Mouse (Mus musculus): ENCODE measurements around the gene Yars.

Yars gene

DNA sequence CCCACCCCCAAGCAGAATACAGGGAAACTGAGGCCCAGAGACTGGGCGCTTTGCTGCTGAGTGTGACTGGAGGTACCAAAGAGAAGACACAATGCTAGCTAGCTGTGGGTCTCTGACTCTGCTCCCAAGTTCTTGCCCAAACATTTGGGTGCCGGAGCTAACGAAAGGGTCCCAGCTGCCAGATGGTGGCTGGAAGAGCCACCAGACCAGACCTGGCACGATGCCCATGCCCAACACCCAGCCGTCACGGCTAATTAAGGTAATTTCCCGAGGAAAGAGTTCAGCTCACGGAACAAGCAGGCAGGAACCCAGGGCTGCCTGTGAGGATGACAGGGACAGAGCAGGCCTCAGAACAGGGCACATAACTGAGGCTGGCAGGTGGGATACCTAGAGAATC lies 38.4 kb downstream of the Yars start:
- peak; percentile 91 for DNase-seq (ENCODE audit: low spot score)

- no peak for DNase-seq (ENCODE audit: low spot score)
Measured at GRCm38 (mm10) chr4:129230926-129231325, 41.4 kb downstream of the Yars start.

- DNase-seq (ENCODE audit: low spot score) = no peak
Measured at GRCm38 (mm10) chr4:129231594-129232450, 42.3 kb downstream of the Yars start.

- no peak for DNase-seq (ENCODE audit: low spot score)
Measured at GRCm38 (mm10) chr4:129232561-129233360, 43.2 kb downstream of the Yars start.

GRCm38 (mm10) chr4:129234488-129234887 lies 44.9 kb downstream of the Yars start:
- peak; percentile 50 for DNase-seq (ENCODE audit: low spot score)

GRCm38 (mm10) chr4:129235147-129235546 lies 45.6 kb downstream of the Yars start:
- DNase-seq (ENCODE audit: low spot score) = no peak

DNA sequence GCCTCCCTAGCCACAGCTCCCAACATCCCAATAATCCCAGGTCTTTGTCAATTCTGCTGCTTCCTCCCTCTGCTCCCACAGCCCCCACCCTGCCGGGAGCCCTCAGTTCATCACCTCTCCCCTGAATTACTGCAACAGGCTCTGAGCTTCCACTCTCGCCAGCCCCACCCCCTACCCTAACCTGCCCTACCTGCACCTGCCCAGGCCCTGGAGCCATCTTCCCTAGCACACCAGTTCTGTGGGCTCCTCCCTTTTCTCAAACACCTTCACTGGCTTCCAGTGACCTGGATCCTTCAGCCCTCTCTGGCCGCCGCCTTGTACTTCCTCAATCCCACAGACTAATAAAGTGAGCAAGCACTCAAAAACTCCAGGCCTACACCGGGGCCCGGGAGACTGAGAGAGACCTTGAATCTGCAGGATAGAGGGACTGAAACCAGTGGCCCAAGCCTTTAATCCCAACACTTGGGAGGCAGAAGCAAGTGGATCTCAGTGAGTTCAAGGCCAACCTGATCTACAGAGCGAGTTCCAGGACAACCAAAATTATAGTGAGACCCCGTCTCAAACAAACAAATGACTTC lies 46.8 kb downstream of the Yars start:
- DNase-seq (ENCODE audit: low spot score) = no peak

DNA sequence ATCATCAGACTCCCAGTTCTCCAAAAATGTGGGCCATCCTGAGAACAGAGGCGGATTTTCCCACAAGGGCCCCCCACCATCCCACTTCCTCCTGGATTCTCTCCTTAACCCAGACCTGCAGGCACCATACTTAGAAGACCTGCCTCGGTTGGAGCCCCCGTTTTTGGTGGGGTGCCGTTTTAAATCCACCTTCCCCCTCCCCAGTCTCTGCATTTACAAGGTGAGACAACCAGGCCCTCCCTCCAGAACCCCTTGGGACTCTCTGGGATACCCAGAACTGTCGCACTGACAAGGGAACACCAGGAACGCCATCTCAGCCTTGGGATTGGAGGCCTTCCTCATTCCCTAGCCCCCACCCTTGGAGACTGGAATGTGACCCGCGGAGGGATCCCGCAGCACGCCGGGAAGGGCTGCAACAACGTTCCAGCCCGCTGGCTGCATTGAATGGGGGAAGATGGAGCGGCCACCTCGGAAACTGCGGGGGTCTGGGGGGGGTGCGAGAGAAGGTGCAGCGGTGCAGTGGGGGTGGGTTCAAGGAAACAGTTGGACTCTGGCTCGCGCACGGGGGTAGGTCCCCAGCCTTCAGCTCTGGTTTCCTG lies 48.4 kb downstream of the Yars start:
- DNase-seq (ENCODE audit: low spot score) = no peak

- no peak for DNase-seq (ENCODE audit: low spot score)
Measured at GRCm38 (mm10) chr4:129238579-129239016, 49.0 kb downstream of the Yars start.

DNA sequence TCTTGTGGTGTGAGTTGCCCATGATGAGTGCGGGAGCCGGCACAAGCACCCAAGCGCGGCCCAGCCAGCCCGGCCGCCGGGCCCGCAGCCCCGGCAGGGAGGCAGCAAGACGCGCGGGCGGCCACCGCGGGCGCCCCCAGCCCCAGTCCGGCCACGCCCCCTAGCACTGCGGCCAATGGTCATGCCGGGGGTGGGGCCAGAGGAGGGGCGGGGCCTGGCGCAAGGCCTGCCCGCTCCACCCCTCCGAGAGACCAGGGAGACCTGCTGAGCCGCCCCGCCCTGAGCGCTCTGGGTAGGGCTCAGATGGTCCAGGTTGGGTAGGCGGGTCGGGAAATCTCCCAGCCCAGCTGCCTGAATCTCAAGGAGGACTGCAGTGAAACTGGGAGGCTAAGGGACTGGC lies 49.5 kb downstream of the Yars start:
- peak; percentile 88 for DNase-seq (ENCODE audit: low spot score)

DNA sequence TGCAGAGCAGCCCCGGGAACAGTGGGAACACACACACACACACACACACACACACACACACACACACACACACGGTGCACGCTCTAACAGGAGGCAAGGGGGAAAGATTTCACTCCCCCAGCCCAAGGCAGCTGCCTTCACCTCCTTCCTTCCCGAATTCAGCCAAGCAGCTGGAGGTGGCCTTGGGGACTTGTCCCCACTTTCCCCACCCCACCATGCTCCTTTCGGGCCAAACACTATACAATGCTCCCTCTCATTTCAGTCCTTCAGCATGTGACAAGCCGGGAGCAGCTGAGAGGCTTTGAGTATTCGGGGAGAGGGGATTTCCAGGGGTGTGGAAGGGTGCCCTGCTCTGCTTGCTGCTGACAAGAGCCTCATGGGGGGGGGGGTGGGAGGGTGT lies 52.3 kb downstream of the Yars start:
- DNase-seq (ENCODE audit: low spot score) = no peak

DNA sequence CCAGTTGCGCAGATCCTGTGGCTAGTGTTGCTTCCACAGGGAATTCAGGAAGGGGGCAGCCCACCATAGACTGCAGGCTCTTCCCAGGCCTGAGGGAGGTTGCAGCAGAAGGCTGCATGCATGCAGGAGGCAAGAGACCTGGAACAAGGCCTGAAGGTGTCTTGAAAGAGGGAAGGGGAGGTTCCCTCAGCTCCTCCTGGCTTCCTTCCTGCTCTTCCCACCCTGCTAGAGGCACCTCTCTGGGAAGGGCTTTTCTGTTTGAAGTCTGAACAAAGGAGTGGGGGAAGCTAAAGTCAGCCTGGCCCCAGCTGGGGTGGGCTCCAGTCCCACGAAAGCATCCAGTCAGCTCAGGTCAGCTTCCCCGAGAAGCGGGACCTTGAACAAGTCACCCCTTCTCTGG lies 52.8 kb downstream of the Yars start:
- no peak for DNase-seq (ENCODE audit: low spot score)

DNA sequence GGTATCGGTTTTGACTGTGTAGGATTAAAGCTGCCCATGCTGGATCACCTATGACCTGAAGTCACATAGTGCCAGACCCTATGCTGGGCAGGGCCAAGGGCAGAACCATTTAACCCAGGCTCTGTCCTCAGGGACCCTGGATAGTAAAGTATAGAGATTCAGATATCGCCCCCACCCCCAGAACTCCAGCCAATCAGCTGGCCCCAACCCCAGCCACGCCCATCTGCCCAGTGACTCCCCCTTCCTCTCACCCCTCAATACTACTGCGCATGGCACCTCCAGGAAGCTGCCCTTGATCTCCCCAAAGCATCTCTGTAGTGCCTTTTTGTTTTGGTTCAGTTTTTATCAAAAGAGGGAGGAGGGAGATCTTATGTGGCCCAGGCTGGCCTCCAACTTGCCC lies 53.2 kb downstream of the Yars start:
- DNase-seq (ENCODE audit: low spot score) = no peak

GRCm38 (mm10) chr4:129244802-129245201 lies 55.2 kb downstream of the Yars start:
- no peak for DNase-seq (ENCODE audit: low spot score)

DNA sequence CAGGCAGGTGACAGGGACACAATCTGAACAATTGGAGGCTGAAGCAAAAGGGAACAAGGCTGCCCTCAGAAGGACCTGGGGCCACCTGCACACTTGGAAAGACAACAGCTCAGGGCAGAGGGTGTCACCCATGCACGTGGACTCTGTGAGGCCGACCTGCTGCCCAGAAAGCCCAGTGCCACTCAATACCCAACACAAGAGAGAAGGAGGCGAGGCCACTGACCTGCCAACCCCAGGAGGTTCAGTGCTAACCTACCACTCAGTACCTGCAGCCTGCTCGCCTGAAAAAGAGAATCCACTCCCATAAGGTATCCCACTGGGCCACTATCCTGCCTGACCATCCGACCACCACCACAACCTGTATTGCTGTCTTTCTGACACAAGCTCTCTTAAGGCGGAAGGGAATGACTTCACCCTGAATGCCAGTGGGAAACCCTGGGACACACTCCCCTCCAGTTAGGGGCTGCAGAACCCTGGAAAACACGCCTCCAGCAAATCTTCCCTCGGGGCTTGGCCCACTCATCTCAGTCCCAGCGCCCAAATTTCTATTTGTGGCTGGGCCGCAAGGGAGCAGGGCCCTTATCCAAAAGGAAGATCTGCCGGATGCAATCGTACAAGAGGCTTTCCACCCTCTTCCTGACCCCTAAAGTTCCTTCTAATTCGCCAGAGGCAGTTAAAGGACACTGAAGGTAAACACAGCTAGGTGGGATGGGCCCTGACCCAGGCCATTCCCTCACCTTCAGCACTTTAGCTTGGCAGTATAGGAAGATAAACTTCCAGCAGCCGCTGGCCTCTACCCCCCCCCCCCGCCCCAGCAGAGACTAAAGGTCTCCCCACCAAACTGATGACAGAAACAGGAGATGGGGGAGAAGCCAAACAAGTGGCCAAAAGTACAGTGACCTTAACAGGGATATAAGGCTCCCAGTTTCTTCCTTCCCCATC lies 57.1 kb downstream of the Yars start:
- no peak for DNase-seq (ENCODE audit: low spot score)

DNA sequence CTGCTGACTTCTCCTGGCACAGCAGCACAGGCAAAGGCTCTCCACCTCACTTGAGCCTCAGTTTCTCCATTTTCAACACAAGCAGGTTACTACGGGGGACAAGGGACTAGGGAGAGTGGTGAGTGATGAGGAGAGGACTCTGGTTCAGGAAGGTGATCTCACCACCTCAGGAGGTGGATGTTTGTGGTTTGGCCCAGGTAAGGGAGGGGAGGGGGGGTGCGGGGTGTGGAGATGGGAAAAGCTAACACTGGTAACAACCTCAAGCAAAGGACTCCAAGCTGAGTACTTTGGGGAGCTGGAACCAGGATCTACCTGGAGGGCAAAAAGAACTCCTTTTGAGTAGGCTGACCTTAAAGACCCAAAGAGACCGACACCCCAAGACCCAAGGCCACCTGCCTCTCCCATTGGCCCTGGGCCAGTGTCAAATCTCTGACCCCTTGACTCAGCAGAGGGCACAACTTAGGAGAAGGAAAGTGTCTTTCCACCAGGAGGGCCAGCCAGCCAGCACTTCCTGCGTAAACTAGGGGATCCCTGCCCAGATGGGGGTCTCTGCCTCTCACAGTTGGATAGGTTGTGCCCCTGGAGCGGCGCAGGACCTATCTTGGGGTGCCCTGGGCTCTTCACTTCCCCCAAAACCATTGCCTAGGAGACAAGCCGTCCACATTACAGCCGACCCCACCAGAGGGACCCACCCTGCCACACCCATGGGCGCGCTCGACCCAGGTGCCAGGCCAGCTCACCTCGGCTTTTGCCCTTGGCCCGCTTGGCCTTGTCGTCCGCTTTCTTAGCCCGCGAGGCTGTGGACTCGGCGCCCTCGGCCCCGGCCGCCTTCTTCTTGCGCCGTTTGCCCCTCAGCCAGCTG lies 58.1 kb downstream of the Yars start:
- DNase-seq (ENCODE audit: low spot score) = no peak

GRCm38 (mm10) chr4:129248243-129248767 lies 58.7 kb downstream of the Yars start:
- DNase-seq (ENCODE audit: low spot score) = peak; percentile 49

- no peak for DNase-seq (ENCODE audit: low spot score)
Measured at GRCm38 (mm10) chr4:129249288-129249687, 59.7 kb downstream of the Yars start.

GRCm38 (mm10) chr4:129250759-129251481 lies 61.4 kb downstream of the Yars start:
- no peak for DNase-seq (ENCODE audit: low spot score)

Measured in MN1 (cell line).